Mouse (Mus musculus): ENCODE measurements around the gene Cyp17a1.

DNA sequence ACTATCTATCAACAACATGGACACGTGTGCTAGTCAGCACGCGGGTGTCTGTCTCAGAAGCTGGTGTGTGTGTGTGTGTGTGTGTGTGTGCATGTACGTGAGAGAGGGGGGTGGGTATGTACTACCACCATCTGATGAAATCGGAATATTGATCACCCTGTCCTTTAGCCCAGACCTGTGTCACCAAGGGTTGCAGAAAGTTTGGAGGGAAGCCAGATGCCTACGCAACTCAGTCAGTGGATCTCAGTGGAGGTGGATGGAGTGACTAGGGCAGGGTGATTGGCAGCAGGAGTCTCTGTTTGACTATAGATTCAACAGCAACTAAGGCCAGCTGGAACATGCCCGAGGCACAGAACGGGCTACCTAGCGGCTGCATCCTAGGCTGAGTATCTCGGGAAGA, 4.7 kb downstream of the Cyp17a1 start:
- TF ChIP-seq CTCF (IDR thresholded peaks at IDR 0.05; ENCODE audit: insufficient read depth, low read length) (no peak), POLR2A (IDR thresholded peaks at IDR 0.05; ENCODE audit: borderline replicate concordance, extremely low read depth, low read depth, low read length) (no peak)
